Mouse (Mus musculus) heart, embryonic 11.5 days (tissue): Measurements from ENCODE around the gene Ckap2. TPM values are rescaled to one million over a fixed set of nuclear protein-coding genes. Genes with fewer than 3 reads are reported as not detected.
"Not testable (repeated sequence)": the region's sequence is repeated elsewhere in the genome, so short reads cannot be mapped to it uniquely, and the experiment has no call there.

Experiments used
- ATAC-seq: fragments of 200-750 bp; cut with Nextera tagmentation; replicated peaks from 2 replicates; pipeline ENCODE4 v1.8.0; 2017; ENCODE audit warnings: moderate library complexity; ENCODE audit not compliant: insufficient number of reproducible peaks, low FRiP score, low TSS enrichment
- H3K27ac ChIP-seq: fragments of 300-500 bp; sonication (generic); 2 replicates; pipeline ENCODE4 v1.5.1; 2014; ENCODE audit warnings: mild to moderate bottlenecking, low read depth, low read length
- H3K27me3 ChIP-seq: fragments of 300-500 bp; sonication (generic); 2 replicates; pipeline ENCODE4 v1.6.1; 2014; ENCODE audit warnings: mild to moderate bottlenecking, low read length, mixed read lengths; ENCODE audit not compliant: control insufficient read depth, insufficient read depth
- H3K36me3 ChIP-seq: fragments of 300-500 bp; sonication (generic); 2 replicates; pipeline ENCODE4 v1.6.1; 2014; ENCODE audit warnings: mild to moderate bottlenecking, low read length, moderate library complexity, mixed read lengths; ENCODE audit not compliant: control insufficient read depth, insufficient read depth
- H3K4me1 ChIP-seq: fragments of 300-500 bp; sonication (generic); 2 replicates; pipeline ENCODE4 v1.6.1; 2014; ENCODE audit warnings: low read length; ENCODE audit not compliant: control insufficient read depth, insufficient read depth
- H3K4me2 ChIP-seq: fragments of 300-500 bp; sonication (generic); 2 replicates; pipeline ENCODE4 v1.6.1; 2014; ENCODE audit warnings: mild to moderate bottlenecking, moderate library complexity
- H3K4me3 ChIP-seq: fragments of 300-500 bp; sonication (generic); 2 replicates; pipeline ENCODE4 v1.5.1; 2014; ENCODE audit warnings: low read depth, low read length
- H3K9ac ChIP-seq: fragments of 300-500 bp; sonication (generic); 2 replicates; pipeline ENCODE4 v1.6.1; 2014; ENCODE audit warnings: mild to moderate bottlenecking, low read depth, low read length, moderate library complexity
- H3K9me3 ChIP-seq: fragments of 300-500 bp; sonication (generic); replicated peaks from 2 replicates; pipeline ENCODE4 v1.6.1; 2016; ENCODE audit warnings: low read length; ENCODE audit not compliant: control insufficient read depth
- WGBS: fragments of 180-500 bp; shearing (Covaris S2); extraction: QIAGEN DNeasy Blood & Tissue Kit; methylation state at CpG from one replicate; pipeline ENCODE4 v1.1.7; 2014; ENCODE audit not compliant: insufficient replicate concordance; 5-methylcytosine and 5-hydroxymethylcytosine counted together
- polyA plus RNA-seq: library from polyadenylated mRNA; unstranded; fragments of >200 nt; fragmentation: Nextera tagmentation; extraction: Ambion mirVana; gene quantifications from 2 replicates; pipeline ENCODE4 v1.2.1, GENCODE M21; 2014

Ckap2 gene
- polyA plus RNA-seq, 1 experiment from 2014 or later, result 37.4 TPM

DNA sequence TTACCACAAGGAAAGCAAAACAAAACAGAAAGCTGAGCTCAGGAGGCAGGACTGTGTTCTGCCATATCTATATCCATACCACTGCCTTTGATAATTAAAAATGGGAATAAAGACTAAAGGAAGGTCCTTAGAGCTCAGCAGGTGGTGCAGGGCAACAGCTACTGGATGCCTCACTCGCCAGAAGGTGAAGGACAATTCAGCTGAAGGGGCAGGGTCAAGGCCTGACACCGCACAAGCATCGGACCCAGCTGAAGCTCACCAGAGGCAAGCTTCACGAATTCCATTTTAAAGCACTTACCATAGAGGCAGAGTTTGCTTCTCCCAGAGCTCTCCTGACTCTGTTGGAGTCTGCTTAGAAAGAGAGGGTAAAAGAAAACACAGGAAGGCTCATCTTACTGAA, 43.0 kb downstream of the Ckap2 start:
- Histone ChIP-seq H3K4me1 (no peaks in the 10 kb centered on the region), H3K9ac (no peak overlapping the region), H3K9me3 (no peaks in the 10 kb centered on the region), H3K27ac (no peak overlapping the region), H3K27me3 (no peaks in the 10 kb centered on the region), H3K36me3 (0 out of 2 replicates have a peak, but pooled peaks cover 2% of the 10 kb centered on the region), H3K4me3 (no peak overlapping the region), H3K4me2 (no peak overlapping the region)
- no peak for ATAC-seq
- 73% methylated on average over 4 of the region's 4 CpGs for WGBS

DNA sequence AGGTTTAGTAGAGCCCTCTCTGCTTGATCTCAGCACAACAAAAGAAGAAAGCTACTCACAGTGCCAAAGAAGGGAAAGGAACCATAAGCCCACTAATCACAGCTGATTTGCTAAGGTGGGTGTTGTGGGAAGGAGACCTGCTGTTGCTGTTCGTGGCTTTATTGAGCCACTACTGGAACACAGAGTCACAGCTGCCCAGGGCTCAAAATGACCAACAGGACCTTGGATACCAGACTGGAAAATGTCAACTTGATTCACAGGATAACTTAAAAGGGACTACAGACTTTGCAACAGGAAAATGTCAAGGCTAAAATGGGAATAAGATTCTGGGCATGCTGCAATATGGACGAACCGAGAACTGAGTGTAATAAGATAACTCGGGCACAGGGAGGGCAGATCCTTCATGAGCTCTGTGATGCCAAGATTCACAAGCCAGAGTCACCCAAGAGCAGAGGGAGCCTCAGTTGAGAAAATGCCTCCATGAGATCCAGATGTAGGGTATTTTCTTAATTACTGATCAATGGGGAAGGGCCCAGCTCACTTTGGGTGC, 43.7 kb downstream of the Ckap2 start:
- WGBS, result 82% methylated on average over 4 of the region's 4 CpGs
- no peaks in the 10 kb centered on the region for H3K9me3 ChIP-seq
- no peak for ATAC-seq
- no peak overlapping the region for H3K4me3 ChIP-seq
- H3K27me3 ChIP-seq, result no peaks in the 10 kb centered on the region
- H3K36me3 ChIP-seq, result no peaks in the 10 kb centered on the region
- no peak overlapping the region for H3K9ac ChIP-seq
- H3K27ac ChIP-seq, result no peak overlapping the region
- H3K4me1 ChIP-seq, result no peaks in the 10 kb centered on the region
- no peak overlapping the region for H3K4me2 ChIP-seq

- not testable (repeated sequence) for H3K27ac ChIP-seq, H3K36me3 ChIP-seq, H3K27me3 ChIP-seq, H3K4me2 ChIP-seq, H3K4me3 ChIP-seq, H3K4me1 ChIP-seq, H3K9ac ChIP-seq, H3K9me3 ChIP-seq, ATAC-seq
- 90% methylated on average over 9 of the region's 9 CpGs for WGBS
Observed at GRCm38 (mm10) chr8:22136462-22136861, 49.2 kb downstream of the Ckap2 start.

- no peak overlapping the region for H3K4me3 ChIP-seq
- H3K9me3 ChIP-seq, result no peaks in the 10 kb centered on the region
- no peaks in the 10 kb centered on the region for H3K4me1 ChIP-seq
- 0 out of 2 replicates have a peak, but pooled peaks cover 3% of the 10 kb centered on the region for H3K36me3 ChIP-seq
- no peaks in the 10 kb centered on the region for H3K27me3 ChIP-seq
- no peak for ATAC-seq
- H3K27ac ChIP-seq, result no peak overlapping the region
- WGBS, result 70% methylated on average over 5 of the region's 5 CpGs
- no peak overlapping the region for H3K9ac ChIP-seq
- H3K4me2 ChIP-seq, result no peak overlapping the region
Observed at GRCm38 (mm10) chr8:22134750-22135135, 50.9 kb downstream of the Ckap2 start.

DNA sequence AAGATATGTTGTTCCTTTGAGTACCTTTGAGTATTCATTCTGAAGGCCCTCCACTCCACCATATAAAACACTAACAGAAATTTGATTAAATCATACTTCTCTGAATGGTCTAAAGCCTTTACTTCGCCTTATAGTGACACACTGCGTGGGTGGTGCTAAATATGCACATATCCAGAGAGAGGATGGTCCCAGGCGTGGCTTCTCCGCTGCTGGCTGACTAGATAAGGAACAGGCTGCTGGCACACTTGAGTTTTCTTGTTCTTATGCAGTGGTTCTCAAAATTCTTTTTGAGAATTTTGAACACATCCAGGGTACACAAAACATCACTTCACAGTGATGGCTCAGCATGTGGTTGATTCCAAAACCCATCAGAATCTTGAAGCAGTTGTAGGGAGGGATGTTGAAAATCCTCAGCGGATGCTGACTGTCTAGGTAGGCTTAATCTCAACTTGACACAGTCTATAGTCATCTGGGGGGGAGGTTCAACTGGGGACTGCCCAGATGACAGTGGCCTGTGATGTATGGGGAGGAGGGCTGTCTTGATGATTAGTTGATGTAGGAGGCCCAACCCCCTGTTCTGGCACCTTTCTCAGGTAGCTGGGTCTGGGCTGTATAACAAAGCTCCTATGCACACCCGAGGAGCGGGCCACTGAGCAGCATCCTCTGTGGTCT, 51.4 kb downstream of the Ckap2 start:
- 77% methylated on average over 7 of the region's 7 CpGs for WGBS
- peak; percentile 63 for ATAC-seq
- Histone ChIP-seq H3K4me2 (no peak overlapping the region), H3K27me3 (no peaks in the 10 kb centered on the region), H3K4me1 (no peaks in the 10 kb centered on the region), H3K36me3 (0 out of 2 replicates have a peak, but pooled peaks cover 3% of the 10 kb centered on the region), H3K4me3 (no peak overlapping the region), H3K9ac (no peak overlapping the region), H3K27ac (no peak overlapping the region), H3K9me3 (no peaks in the 10 kb centered on the region)

GRCm38 (mm10) chr8:22132062-22132461, 53.6 kb downstream of the Ckap2 start:
- ATAC-seq, result no peak
- 91% methylated on average over 12 of the region's 12 CpGs for WGBS
- Histone ChIP-seq H3K9ac (no peak overlapping the region), H3K4me3 (no peak overlapping the region), H3K27ac (no peak overlapping the region), H3K27me3 (no peaks in the 10 kb centered on the region), H3K4me1 (no peaks in the 10 kb centered on the region), H3K9me3 (no peaks in the 10 kb centered on the region), H3K4me2 (no peak overlapping the region), H3K36me3 (0 out of 2 replicates have a peak, but pooled peaks cover 3% of the 10 kb centered on the region)

- H3K36me3 ChIP-seq, result no peaks in the 10 kb centered on the region
- H3K4me2 ChIP-seq, result peak within 1 kb of the TSS; percentile 94
- H3K27ac ChIP-seq, result no peak within 1 kb of the TSS
- H3K9ac ChIP-seq, result peak within 1 kb of the TSS; percentile 50; the same call in 1 of the 2 replicates
- WGBS, result 2% methylated on average over 29 of the region's 29 CpGs
- H3K4me3 ChIP-seq, result peak within 1 kb of the TSS; percentile 55
- H3K27me3 ChIP-seq, result no peaks in the 10 kb centered on the region
- ATAC-seq, result peak; percentile 53
- no peaks in the 10 kb centered on the region for H3K9me3 ChIP-seq
- H3K4me1 ChIP-seq, result no peaks in the 10 kb centered on the region
Observed at GRCm38 (mm10) chr8:22124220-22125152, 61.1 kb downstream of the Ckap2 start, which contains the start of gene Nek5. Gene Nek5 (minus strand): TSS chr8:22125053.
